Mouse (Mus musculus): Measurements from ENCODE around the gene Prmt1. TPM values are rescaled to one million over a fixed set of nuclear protein-coding genes. Genes with fewer than 3 reads are reported as not detected.

The Prmt1 gene
- 132 TPM for polyA plus RNA-seq (2014; fragmentation: Illumina TruSeq; extraction: RNeasy Lipid Tissue Mini Kit (QIAGEN cat#74804); ENCODE audit: low read depth, low replicate concordance)

DNA sequence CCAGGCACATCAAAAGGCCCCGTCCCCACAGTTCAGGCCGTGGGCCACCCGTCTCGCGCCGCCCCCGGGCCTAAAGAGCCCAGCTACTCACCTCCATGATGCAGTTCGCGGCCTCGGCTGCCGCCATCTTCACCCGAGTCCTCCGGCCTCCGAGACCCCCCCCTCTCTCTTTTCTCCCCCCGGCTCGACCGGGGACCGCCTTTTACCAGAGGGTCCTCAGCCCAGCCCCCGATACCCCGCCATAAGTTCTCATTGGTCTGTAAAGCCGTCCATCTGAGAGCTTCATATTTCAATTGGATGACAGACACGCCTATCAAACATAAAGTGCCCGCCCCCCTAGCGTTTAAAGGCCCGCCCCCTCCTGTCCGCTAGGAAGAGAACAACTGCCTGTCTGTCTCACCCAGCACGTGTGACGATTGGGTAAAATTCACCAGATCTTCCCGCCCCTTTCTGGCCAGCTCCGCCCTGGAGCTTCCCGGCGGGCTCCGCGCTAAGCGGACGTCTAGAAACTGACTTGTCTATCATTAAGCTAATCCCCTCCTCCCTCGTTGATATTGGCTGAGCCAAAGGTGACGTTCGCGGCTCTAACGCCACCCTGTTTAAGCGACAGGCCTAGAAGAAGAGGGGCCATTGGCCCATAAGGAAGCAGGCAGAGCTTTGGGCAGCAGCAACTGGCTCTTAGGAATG, at the start of gene Prmt1:
Prmt1 (minus strand) TSS at position 377 of the 687 bp plus-strand sequence.

DNA sequence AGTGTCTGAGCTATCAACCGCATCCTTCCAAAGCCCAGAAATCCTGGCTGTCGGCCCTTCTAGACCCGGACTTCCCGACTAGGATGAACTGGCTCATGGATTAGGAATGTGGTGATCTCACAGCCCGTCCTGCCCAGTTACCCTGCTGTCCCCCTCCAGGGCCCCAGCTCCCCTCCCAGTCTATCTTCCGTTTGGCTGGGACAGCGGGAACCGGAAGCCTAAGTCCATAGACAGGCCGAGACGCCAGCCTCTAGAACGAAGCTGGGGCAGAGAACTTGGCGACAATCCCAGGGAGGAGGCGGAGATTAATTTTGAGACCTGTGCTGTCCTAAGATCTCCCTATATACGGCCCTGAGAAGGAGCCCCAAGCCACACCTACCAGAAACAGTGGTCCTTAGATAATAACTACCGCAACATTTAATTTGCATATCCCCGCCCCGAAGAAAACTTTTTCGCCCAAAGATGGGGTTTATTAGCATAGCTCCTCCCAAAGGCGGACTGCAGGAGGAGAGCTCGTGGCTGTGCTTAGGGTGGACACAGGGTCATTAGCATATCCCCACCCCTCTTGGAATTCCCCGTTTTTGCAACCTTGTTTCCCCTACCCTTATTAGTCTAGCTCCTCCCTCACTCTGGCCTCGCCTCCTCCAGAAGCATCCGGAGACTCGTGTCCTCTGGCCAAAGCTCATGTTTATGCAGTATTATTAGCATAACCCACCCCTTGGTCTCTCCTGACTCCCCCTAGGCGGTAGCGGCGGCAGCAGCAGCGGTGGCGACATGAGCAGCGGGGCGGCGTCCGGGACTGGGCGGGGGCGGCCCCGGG, 31.1 kb upstream of the Prmt1 start, which contains the start of gene Rras:
Rras (plus strand) TSS at position 720 of the 820 bp plus-strand sequence.

DNA sequence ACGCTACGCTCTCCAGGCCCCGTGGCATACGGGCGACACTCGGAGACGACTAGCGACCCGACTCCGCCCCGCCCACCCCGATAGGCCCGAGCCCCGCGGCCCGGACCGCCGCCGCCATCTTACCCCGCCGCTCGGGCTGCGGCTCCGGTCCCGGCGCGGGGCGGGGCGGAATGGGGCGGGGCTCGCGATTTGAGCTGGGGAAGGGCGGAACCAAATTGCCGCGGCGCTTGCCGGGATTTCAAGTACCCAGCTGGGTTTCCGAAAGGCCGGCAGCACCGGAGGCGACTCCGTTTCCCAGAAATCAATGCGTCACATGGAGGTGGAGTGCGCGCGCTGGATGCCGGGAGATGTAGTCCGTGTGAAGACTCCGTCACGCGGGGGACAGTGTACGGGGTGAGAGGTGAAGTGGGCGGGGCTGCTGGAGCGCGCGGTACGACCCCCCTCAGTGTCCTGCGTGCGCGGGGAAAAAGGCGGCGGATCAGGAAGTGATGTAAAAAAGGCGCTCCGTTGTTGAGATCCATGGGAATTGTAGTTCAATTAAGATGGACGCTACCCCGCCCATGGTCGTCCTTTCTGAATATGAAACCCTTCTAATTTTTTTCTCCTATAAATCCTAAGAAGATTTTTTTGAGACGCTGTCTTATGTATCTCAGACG, 29.7 kb upstream of the Prmt1 start, which contains the start of gene Scaf1:
Scaf1 (minus strand) TSS at position 407 of the 656 bp plus-strand sequence.

GRCm38 (mm10) chr7:44998501-44998955, 12.2 kb upstream of the Prmt1 start, which contains the start of gene Bcl2l12:
Gene Bcl2l12 (minus strand): TSS chr7:44998712.

GRCm38 (mm10) chr7:44997231-44997939, 11.0 kb upstream of the Prmt1 start, which contains the start of gene Irf3:
Gene Irf3 (plus strand): TSS chr7:44997648.

DNA sequence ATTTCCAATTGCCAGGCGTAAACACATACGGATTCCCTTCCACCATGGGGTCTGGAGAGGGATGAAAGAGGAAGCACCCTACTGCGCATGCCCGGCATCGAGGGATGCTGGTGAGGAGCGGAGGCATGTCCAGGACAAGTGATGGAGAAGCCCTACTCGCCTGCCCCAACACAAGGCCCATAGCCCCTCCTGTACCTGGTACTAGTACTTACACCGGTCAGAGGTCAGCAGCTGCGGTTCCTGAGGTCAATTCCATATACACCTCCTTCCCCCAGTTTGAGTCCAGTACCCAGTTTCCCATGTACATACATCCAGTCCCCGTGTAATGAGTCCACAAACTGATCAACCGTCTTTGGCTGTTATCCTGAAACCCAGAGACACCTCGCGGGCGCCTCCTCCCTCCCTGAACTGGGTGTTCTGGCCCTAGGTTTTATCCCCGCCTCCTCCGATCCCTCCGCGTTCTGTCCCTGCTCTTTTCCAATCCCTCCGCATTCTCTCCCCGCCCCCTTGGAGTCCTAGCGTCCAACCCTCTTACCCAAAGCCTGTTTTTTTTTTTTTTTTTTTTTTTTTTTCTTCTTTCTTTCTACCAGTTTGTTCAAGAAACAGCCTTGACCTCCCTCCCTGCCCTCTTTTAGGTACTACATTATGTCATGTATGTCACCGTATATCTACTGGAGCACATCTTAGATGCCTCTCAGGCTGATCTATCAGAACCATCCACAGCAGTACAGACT, 11.8 kb downstream of the Prmt1 start, which contains the start of gene Cpt1c:
Cpt1c (minus strand) TSS at position 469 of the 734 bp plus-strand sequence.

DNA sequence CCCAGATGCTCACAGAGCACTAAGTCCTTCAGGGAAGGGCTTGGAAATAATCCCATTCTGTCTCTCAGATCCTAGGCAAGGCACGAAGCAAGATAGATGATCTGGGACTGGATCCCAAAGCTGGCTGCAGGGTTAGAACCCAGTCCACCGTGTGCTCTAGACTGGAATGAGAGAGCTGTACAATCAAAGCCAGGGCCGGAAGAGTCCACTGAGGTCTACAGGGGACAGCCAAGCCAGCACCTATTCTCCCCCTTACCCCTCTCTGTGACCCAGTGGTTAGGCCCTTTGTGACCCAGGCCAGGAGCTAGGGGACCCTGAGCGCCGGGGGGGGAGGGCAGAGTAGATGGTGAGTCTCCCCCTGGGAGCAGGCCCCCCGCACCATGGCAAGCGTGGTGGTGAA, 43.5 kb downstream of the Prmt1 start, which contains the start of gene Tsks:
Tsks (plus strand) TSS at position 301 of the 400 bp plus-strand sequence.

GRCm38 (mm10) chr7:44929204-44930151, 56.9 kb downstream of the Prmt1 start, which contains the start of gene Ap2a1:
Gene Ap2a1 (minus strand): TSS chr7:44929496.

Other genes starting within 250 kb of the Prmt1 start
- gene Vrk3, start 238.2 kb downstream of the Prmt1 start, polyA plus RNA-seq (2014; fragmentation: Illumina TruSeq; extraction: RNeasy Lipid Tissue Mini Kit (QIAGEN cat#74804); ENCODE audit: low read depth, low replicate concordance), result 29.0 TPM
- gene Zfp473, start 235.5 kb downstream of the Prmt1 start, polyA plus RNA-seq (2014; fragmentation: Illumina TruSeq; extraction: RNeasy Lipid Tissue Mini Kit (QIAGEN cat#74804); ENCODE audit: low read depth, low replicate concordance), result 0.26 TPM
- 20.1 TPM for gene Nup62, start 170.5 kb downstream of the Prmt1 start, polyA plus RNA-seq (2014; fragmentation: Illumina TruSeq; extraction: RNeasy Lipid Tissue Mini Kit (QIAGEN cat#74804); ENCODE audit: low read depth, low replicate concordance)
- 3.5 TPM for gene Il4i1, start 170.2 kb downstream of the Prmt1 start, polyA plus RNA-seq (2014; fragmentation: Illumina TruSeq; extraction: RNeasy Lipid Tissue Mini Kit (QIAGEN cat#74804); ENCODE audit: low read depth, low replicate concordance)
- 71.7 TPM for gene Atf5, start 169.9 kb downstream of the Prmt1 start, polyA plus RNA-seq (2014; fragmentation: Illumina TruSeq; extraction: RNeasy Lipid Tissue Mini Kit (QIAGEN cat#74804); ENCODE audit: low read depth, low replicate concordance)
- 54.3 TPM for gene Akt1s1, start 137.6 kb downstream of the Prmt1 start, polyA plus RNA-seq (2014; fragmentation: Illumina TruSeq; extraction: RNeasy Lipid Tissue Mini Kit (QIAGEN cat#74804); ENCODE audit: low read depth, low replicate concordance)
- 65.2 TPM for gene Tbc1d17, start 137.5 kb downstream of the Prmt1 start, polyA plus RNA-seq (2014; fragmentation: Illumina TruSeq; extraction: RNeasy Lipid Tissue Mini Kit (QIAGEN cat#74804); ENCODE audit: low read depth, low replicate concordance)
- 30.0 TPM for gene Pnkp, start 129.4 kb downstream of the Prmt1 start, polyA plus RNA-seq (2014; fragmentation: Illumina TruSeq; extraction: RNeasy Lipid Tissue Mini Kit (QIAGEN cat#74804); ENCODE audit: low read depth, low replicate concordance)
- gene Ptov1, start 116.8 kb downstream of the Prmt1 start, polyA plus RNA-seq (2014; fragmentation: Illumina TruSeq; extraction: RNeasy Lipid Tissue Mini Kit (QIAGEN cat#74804); ENCODE audit: low read depth, low replicate concordance), result 146 TPM
- gene Med25, start 93.9 kb downstream of the Prmt1 start, polyA plus RNA-seq (2014; fragmentation: Illumina TruSeq; extraction: RNeasy Lipid Tissue Mini Kit (QIAGEN cat#74804); ENCODE audit: low read depth, low replicate concordance), result 66.0 TPM
- 22.8 TPM for gene Fuz, start 90.5 kb downstream of the Prmt1 start, polyA plus RNA-seq (2014; fragmentation: Illumina TruSeq; extraction: RNeasy Lipid Tissue Mini Kit (QIAGEN cat#74804); ENCODE audit: low read depth, low replicate concordance)
- 62.5 TPM for gene Ap2a1, start 57.1 kb downstream of the Prmt1 start, polyA plus RNA-seq (2014; fragmentation: Illumina TruSeq; extraction: RNeasy Lipid Tissue Mini Kit (QIAGEN cat#74804); ENCODE audit: low read depth, low replicate concordance)
- gene Tsks, start 43.4 kb downstream of the Prmt1 start, polyA plus RNA-seq (2014; fragmentation: Illumina TruSeq; extraction: RNeasy Lipid Tissue Mini Kit (QIAGEN cat#74804); ENCODE audit: low read depth, low replicate concordance), result 12.6 TPM
- gene Cpt1c, start 11.7 kb downstream of the Prmt1 start, polyA plus RNA-seq (2014; fragmentation: Illumina TruSeq; extraction: RNeasy Lipid Tissue Mini Kit (QIAGEN cat#74804); ENCODE audit: low read depth, low replicate concordance), result 8.7 TPM
- 87.2 TPM for gene Irf3, start 11.1 kb upstream of the Prmt1 start, polyA plus RNA-seq (2014; fragmentation: Illumina TruSeq; extraction: RNeasy Lipid Tissue Mini Kit (QIAGEN cat#74804); ENCODE audit: low read depth, low replicate concordance)
- 18.5 TPM for gene Bcl2l12, start 12.1 kb upstream of the Prmt1 start, polyA plus RNA-seq (2014; fragmentation: Illumina TruSeq; extraction: RNeasy Lipid Tissue Mini Kit (QIAGEN cat#74804); ENCODE audit: low read depth, low replicate concordance)
- 57.7 TPM for gene Scaf1, start 29.8 kb upstream of the Prmt1 start, polyA plus RNA-seq (2014; fragmentation: Illumina TruSeq; extraction: RNeasy Lipid Tissue Mini Kit (QIAGEN cat#74804); ENCODE audit: low read depth, low replicate concordance)
- 131 TPM for gene Rras, start 31.4 kb upstream of the Prmt1 start, polyA plus RNA-seq (2014; fragmentation: Illumina TruSeq; extraction: RNeasy Lipid Tissue Mini Kit (QIAGEN cat#74804); ENCODE audit: low read depth, low replicate concordance)
- 15.7 TPM for gene Prr12, start 66.3 kb upstream of the Prmt1 start, polyA plus RNA-seq (2014; fragmentation: Illumina TruSeq; extraction: RNeasy Lipid Tissue Mini Kit (QIAGEN cat#74804); ENCODE audit: low read depth, low replicate concordance)
- gene Nosip, start 75.9 kb upstream of the Prmt1 start, polyA plus RNA-seq (2014; fragmentation: Illumina TruSeq; extraction: RNeasy Lipid Tissue Mini Kit (QIAGEN cat#74804); ENCODE audit: low read depth, low replicate concordance), result 43.3 TPM
- 40.3 TPM for gene Prrg2, start 76.1 kb upstream of the Prmt1 start, polyA plus RNA-seq (2014; fragmentation: Illumina TruSeq; extraction: RNeasy Lipid Tissue Mini Kit (QIAGEN cat#74804); ENCODE audit: low read depth, low replicate concordance)
- gene Rcn3, start 105.7 kb upstream of the Prmt1 start, polyA plus RNA-seq (2014; fragmentation: Illumina TruSeq; extraction: RNeasy Lipid Tissue Mini Kit (QIAGEN cat#74804); ENCODE audit: low read depth, low replicate concordance), result 67.3 TPM
- gene Fcgrt, start 117.3 kb upstream of the Prmt1 start, polyA plus RNA-seq (2014; fragmentation: Illumina TruSeq; extraction: RNeasy Lipid Tissue Mini Kit (QIAGEN cat#74804); ENCODE audit: low read depth, low replicate concordance), result 149 TPM
- gene Rps11, start 137.9 kb upstream of the Prmt1 start, polyA plus RNA-seq (2014; fragmentation: Illumina TruSeq; extraction: RNeasy Lipid Tissue Mini Kit (QIAGEN cat#74804); ENCODE audit: low read depth, low replicate concordance), result 1,035 TPM
- gene Rpl13a, start 142.2 kb upstream of the Prmt1 start, polyA plus RNA-seq (2014; fragmentation: Illumina TruSeq; extraction: RNeasy Lipid Tissue Mini Kit (QIAGEN cat#74804); ENCODE audit: low read depth, low replicate concordance), result 2,139 TPM
- not detected for gene Gm45713, start 149.7 kb upstream of the Prmt1 start, polyA plus RNA-seq (2014; fragmentation: Illumina TruSeq; extraction: RNeasy Lipid Tissue Mini Kit (QIAGEN cat#74804); ENCODE audit: low read depth, low replicate concordance)
- gene Flt3l, start 149.9 kb upstream of the Prmt1 start, polyA plus RNA-seq (2014; fragmentation: Illumina TruSeq; extraction: RNeasy Lipid Tissue Mini Kit (QIAGEN cat#74804); ENCODE audit: low read depth, low replicate concordance), result 23.0 TPM
- gene Pih1d1, start 167.7 kb upstream of the Prmt1 start, polyA plus RNA-seq (2014; fragmentation: Illumina TruSeq; extraction: RNeasy Lipid Tissue Mini Kit (QIAGEN cat#74804); ENCODE audit: low read depth, low replicate concordance), result 44.6 TPM
- gene Aldh16a1, start 168.0 kb upstream of the Prmt1 start, polyA plus RNA-seq (2014; fragmentation: Illumina TruSeq; extraction: RNeasy Lipid Tissue Mini Kit (QIAGEN cat#74804); ENCODE audit: low read depth, low replicate concordance), result 22.5 TPM
- 0.97 TPM for gene Slc17a7, start 177.4 kb upstream of the Prmt1 start, polyA plus RNA-seq (2014; fragmentation: Illumina TruSeq; extraction: RNeasy Lipid Tissue Mini Kit (QIAGEN cat#74804); ENCODE audit: low read depth, low replicate concordance)
- not detected for gene Gfy, start 193.0 kb upstream of the Prmt1 start, polyA plus RNA-seq (2014; fragmentation: Illumina TruSeq; extraction: RNeasy Lipid Tissue Mini Kit (QIAGEN cat#74804); ENCODE audit: low read depth, low replicate concordance)
- not detected for gene Pth2, start 194.4 kb upstream of the Prmt1 start, polyA plus RNA-seq (2014; fragmentation: Illumina TruSeq; extraction: RNeasy Lipid Tissue Mini Kit (QIAGEN cat#74804); ENCODE audit: low read depth, low replicate concordance)
- 1.5 TPM for gene Ccdc155, start 218.3 kb upstream of the Prmt1 start, polyA plus RNA-seq (2014; fragmentation: Illumina TruSeq; extraction: RNeasy Lipid Tissue Mini Kit (QIAGEN cat#74804); ENCODE audit: low read depth, low replicate concordance)
- gene Dkkl1, start 225.6 kb upstream of the Prmt1 start, polyA plus RNA-seq (2014; fragmentation: Illumina TruSeq; extraction: RNeasy Lipid Tissue Mini Kit (QIAGEN cat#74804); ENCODE audit: low read depth, low replicate concordance), result 37.0 TPM
- gene Tead2, start 229.2 kb upstream of the Prmt1 start, polyA plus RNA-seq (2014; fragmentation: Illumina TruSeq; extraction: RNeasy Lipid Tissue Mini Kit (QIAGEN cat#74804); ENCODE audit: low read depth, low replicate concordance), result 17.0 TPM

All from adipose tissue, adult 10 weeks (tissue).